Mouse (Mus musculus) liver, adult 2 months (tissue): ENCODE data around the gene Jakmip3. TPM values are rescaled to one million over a fixed set of nuclear protein-coding genes. Genes with fewer than 3 reads are reported as not detected.
A peak's percentile ranks its signal among the peaks of the same experiment; 100 is the strongest.

Experiments used
- DNase-seq: peaks from one replicate; pipeline ENCODE4 v3.0.0-alpha.2; 2011; ENCODE audit warnings: low read depth, low spot score; ENCODE audit errors: extremely low read depth
- H3K27ac ChIP-seq: fragments of 200-500 bp; replicated peaks from 2 replicates; pipeline ENCODE4 v1.5.1; 2012; ENCODE audit warnings: low read depth, mild to moderate bottlenecking, control low read depth, inconsistent platforms, low read length; ENCODE audit not compliant: insufficient read depth
- H3K27me3 ChIP-seq: fragments of 200-500 bp; 2 replicates; pipeline ENCODE4 v1.6.1; 2012; ENCODE audit warnings: mild to moderate bottlenecking, moderate library complexity, low read length, inconsistent platforms; ENCODE audit not compliant: control insufficient read depth, insufficient read depth
- H3K36me3 ChIP-seq: fragments of 200-500 bp; 2 replicates; pipeline ENCODE4 v1.6.1; 2012; ENCODE audit warnings: low read length, inconsistent platforms; ENCODE audit not compliant: control insufficient read depth, insufficient read depth
- H3K4me1 ChIP-seq: fragments of 200-500 bp; 2 replicates; pipeline ENCODE4 v1.6.1; 2011; ENCODE audit warnings: low read length; ENCODE audit not compliant: control insufficient read depth, insufficient read depth
- H3K4me3 ChIP-seq: fragments of 200-500 bp; 2 replicates; pipeline ENCODE4 v1.5.1; 2011; ENCODE audit warnings: low read depth, mild to moderate bottlenecking, control low read depth, low read length, moderate library complexity; ENCODE audit not compliant: insufficient read depth
- H3K79me2 ChIP-seq: fragments of 200-500 bp; 2 replicates; pipeline ENCODE4 v1.6.1; 2012; ENCODE audit warnings: inconsistent platforms, mild to moderate bottlenecking, low read length, moderate library complexity; ENCODE audit not compliant: control insufficient read depth, insufficient read depth
- H3K9ac ChIP-seq: fragments of 200-500 bp; 2 replicates; pipeline ENCODE4 v1.6.1; 2012; ENCODE audit warnings: low read depth, mild to moderate bottlenecking, control low read depth, inconsistent platforms, low read length
- CTCF ChIP-seq: fragments of 200-500 bp; IDR thresholded peaks from 2 replicates; pipeline ENCODE4 v1.5.1; 2011; ENCODE audit warnings: low read depth, low read length, control low read depth
- POLR2A ChIP-seq: fragments of 200-500 bp; IDR thresholded peaks from 2 replicates; pipeline ENCODE4 v1.6.1; 2011; ENCODE audit warnings: low read length, control low read depth; ENCODE audit not compliant: insufficient read depth; ENCODE audit errors: extremely low read depth
- WGBS: fragments of 180-500 bp; shearing (Covaris S2); methylation state at CpG from one replicate; pipeline ENCODE4 v1.1.7; 2018; 5-methylcytosine and 5-hydroxymethylcytosine counted together
- polyA plus RNA-seq: library from polyadenylated mRNA; depleted of rRNA; stranded (reverse); fragments of >200 nt; gene quantifications from 2 replicates; pipeline ENCODE4 v1.2.3, GENCODE M21; 2012
- total RNA-seq: library from RNA; depleted of rRNA; stranded (reverse); fragments of >200 nt; gene quantifications from 2 replicates; pipeline ENCODE4 v1.2.3, GENCODE M21; 2014

Jakmip3 gene
- total and polyA plus RNA-seq, 2 experiments, result 0.02 TPM; not detected in 1

DNA sequence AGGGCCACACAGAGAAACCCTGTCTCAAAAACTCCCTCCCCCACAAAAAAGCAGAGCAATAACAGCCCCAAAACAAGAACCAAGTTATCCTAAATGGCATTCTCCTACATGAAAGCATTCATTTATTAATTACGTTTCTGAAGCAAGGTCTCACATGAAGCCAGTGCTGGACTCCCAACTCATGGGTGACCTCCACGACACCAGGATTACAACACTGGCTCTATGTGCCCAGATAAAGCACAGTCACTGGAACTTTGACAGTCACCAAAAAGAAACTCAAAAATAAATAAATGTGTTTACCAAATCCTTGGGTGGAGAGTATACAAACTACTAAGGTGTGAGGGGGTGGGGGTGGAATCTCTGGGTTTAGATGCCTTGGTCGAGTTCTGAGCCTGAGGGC lies 26.9 kb upstream of the Jakmip3 start:
- H3K27ac ChIP-seq, result peak overlapping the region; percentile 77
- 21% methylated on average over 3 of the region's 3 CpGs for WGBS
- no peak overlapping the region for H3K4me3 ChIP-seq
- peak; percentile 93 for DNase-seq
- no peak overlapping the region for H3K9ac ChIP-seq
- no peaks in the 10 kb centered on the region for H3K27me3 ChIP-seq
- no peaks in the 10 kb centered on the region for H3K36me3 ChIP-seq
- peaks cover 7% of the 10 kb centered on the region for H3K79me2 ChIP-seq
- no peak for TF ChIP-seq CTCF
- TF ChIP-seq POLR2A, result no peak
- H3K4me1 ChIP-seq, result peaks cover 9% of the 10 kb centered on the region

GRCm38 (mm10) chr7:138919156-138919944 lies 21.2 kb upstream of the Jakmip3 start:
- Histone ChIP-seq H3K79me2 (no peaks in the 10 kb centered on the region), H3K27me3 (no peaks in the 10 kb centered on the region), H3K4me1 (peaks cover 5% of the 10 kb centered on the region; the same call in 1 of the 2 replicates), H3K9ac (peak overlapping the region; percentile 59), H3K4me3 (peak overlapping the region; percentile 23), H3K27ac (peak overlapping the region; percentile 94), H3K36me3 (no peaks in the 10 kb centered on the region)
- DNase-seq, result peak; percentile 99
- under 1% methylated on average over 26 of the region's 26 CpGs for WGBS
- peak; percentile 26 for TF ChIP-seq CTCF
- no peak for TF ChIP-seq POLR2A

GRCm38 (mm10) chr7:138921611-138922010 lies 18.9 kb upstream of the Jakmip3 start:
- no peak overlapping the region for H3K9ac ChIP-seq
- peak; percentile 66 for DNase-seq
- WGBS, result 76% methylated on average over 8 of the region's 8 CpGs
- H3K4me3 ChIP-seq, result no peak overlapping the region
- H3K36me3 ChIP-seq, result no peaks in the 10 kb centered on the region
- H3K27ac ChIP-seq, result no peak overlapping the region
- peaks cover 5% of the 10 kb centered on the region; the same call in 1 of the 2 replicates for H3K4me1 ChIP-seq
- H3K79me2 ChIP-seq, result no peaks in the 10 kb centered on the region
- no peak for TF ChIP-seq CTCF
- no peak for TF ChIP-seq POLR2A
- H3K27me3 ChIP-seq, result no peaks in the 10 kb centered on the region

- Histone ChIP-seq H3K9ac (no peak overlapping the region), H3K36me3 (no peaks in the 10 kb centered on the region), H3K4me3 (no peak overlapping the region), H3K27ac (no peak overlapping the region), H3K27me3 (no peaks in the 10 kb centered on the region), H3K4me1 (peaks cover 5% of the 10 kb centered on the region; the same call in 1 of the 2 replicates), H3K79me2 (no peaks in the 10 kb centered on the region)
- 18% methylated on average over 3 of the region's 3 CpGs for whole genome bisulfite sequencing
- TF ChIP-seq CTCF (peak; percentile 60), POLR2A (no peak)
- DNase-seq, result peak; percentile 64
Measured at GRCm38 (mm10) chr7:138923756-138924425, 16.6 kb upstream of the Jakmip3 start.

DNA sequence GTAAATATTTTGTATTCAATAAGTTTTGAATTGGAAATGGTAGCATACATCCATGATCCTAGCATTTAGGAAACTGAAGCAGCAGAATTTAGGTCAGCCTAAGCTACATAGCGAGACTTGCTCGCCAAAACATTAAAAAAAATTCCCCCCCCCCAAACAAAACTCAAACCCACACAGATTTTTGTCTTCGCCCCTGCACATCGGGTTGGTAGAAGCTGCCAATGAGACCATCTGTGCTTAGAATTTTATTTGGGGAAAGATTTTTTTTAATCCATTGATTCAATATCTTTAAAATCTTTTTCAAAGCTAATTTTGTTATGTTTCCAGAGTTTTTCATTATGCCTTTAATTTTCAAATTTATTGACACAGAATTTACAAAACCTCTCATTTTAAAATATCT lies 12.1 kb upstream of the Jakmip3 start:
- TF ChIP-seq CTCF, result no peak
- no peak for TF ChIP-seq POLR2A
- H3K36me3 ChIP-seq, result no peaks in the 10 kb centered on the region
- H3K27me3 ChIP-seq, result no peaks in the 10 kb centered on the region
- H3K9ac ChIP-seq, result no peak overlapping the region
- no peak for DNase-seq
- 96% methylated on average over 4 of the region's 4 CpGs for WGBS
- no peak overlapping the region for H3K4me3 ChIP-seq
- no peaks in the 10 kb centered on the region for H3K4me1 ChIP-seq
- no peaks in the 10 kb centered on the region for H3K79me2 ChIP-seq
- H3K27ac ChIP-seq, result no peak overlapping the region
